Mouse (Mus musculus): ENCODE data around the gene Phrf1.

Phrf1 gene

DNA sequence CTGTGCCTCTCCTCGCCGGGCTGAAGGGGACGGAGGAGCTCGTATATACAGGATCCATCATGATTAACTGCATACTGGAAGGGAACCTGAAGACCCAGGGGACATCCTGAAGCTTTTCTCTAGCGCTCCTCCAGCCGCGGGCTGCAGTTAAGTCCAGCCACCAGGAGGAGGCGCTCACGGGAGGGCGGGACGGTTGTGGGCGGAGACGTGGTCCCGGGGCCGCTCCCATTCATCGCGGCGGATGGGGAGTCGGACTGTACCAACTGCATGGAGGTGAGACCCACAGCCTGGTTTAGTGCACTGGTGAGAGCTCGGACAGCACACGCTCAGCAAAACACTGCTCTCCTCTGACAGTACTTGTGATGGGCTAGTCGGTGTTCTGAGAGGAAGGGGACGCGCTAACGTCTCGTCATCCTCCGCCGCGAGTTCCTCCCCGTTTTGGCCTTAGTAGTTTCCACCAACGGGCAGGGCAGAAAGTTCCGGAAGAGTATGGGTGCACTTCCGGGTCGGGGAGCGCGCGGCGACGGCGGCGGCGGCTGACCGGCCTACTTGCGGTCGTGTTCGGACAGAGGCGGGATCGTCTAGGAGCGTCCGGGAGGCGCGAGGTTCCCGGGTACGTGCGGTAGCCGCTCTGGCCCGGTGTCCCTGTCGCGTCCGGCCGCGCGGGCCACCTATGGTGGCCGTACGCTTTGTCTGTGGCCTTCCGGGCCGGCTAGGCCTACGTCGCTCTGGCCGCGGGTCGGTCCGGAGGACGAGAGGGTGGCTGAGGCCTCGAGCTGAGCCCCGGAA lies at the start of gene Phrf1:
Gene Phrf1, plus strand, starts transcription at position 506 of the 789 bp plus-strand sequence.
- DNase-seq = peak; percentile 88

DNA sequence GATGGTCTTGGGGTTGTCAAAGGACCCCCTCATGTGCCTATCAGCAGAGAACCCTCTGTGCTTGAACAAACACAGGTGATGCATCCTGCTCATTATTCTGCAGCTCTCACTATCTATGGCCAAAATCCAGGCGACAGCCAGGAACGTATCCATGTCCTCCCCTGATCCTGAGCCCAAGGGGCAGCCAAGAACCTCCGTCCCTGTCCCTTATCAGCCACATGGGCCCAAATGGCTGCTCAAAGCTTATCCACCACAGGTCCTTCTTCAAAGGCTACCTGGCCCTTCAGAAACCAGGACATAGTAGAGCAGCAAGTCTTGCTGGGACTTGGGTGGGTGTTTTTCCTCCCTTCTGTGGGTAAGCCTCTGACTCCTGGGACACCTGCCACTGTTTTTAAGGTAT lies 40.4 kb upstream of the Phrf1 start:
- DNase-seq = no peak

DNA sequence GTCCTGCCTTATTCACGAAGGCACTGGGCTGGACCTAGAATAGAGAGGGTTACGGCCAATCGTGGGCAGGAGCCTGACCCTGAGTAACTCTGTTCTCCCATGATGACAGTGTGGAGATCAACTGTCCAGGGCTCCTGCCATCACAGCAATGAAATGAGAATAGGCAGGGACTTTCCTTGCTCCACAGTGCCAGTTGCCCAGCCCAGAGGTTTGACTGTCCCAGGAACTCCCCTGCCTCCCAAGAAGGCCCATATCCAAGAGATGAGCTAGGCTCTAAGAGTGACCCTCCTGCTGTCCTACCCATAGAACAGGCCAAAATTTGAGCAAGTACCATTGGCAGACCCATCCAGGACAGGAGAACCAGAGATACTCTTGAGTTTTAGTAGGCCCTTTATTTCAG lies 39.9 kb upstream of the Phrf1 start:
- DNase-seq = no peak

DNA sequence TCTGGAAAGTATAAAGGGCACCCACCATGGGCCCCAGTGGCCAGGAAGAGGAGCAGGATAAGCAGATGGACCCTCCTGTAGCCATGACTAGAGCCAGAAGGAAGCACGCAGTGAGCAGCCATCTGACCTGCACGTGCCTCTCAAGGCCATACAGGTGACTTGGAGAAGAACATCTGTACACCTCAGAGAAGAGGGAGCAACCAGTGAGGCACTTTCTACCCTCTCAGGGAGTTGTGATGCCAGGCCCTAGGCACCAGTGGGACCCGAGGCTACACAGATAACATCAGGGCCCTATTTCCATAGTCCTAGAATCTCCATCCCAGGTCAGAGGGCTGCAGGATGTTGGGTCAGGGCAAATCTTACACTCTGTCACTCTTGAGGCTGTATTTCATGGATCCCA lies 38.4 kb upstream of the Phrf1 start:
- no peak for DNase-seq

DNA sequence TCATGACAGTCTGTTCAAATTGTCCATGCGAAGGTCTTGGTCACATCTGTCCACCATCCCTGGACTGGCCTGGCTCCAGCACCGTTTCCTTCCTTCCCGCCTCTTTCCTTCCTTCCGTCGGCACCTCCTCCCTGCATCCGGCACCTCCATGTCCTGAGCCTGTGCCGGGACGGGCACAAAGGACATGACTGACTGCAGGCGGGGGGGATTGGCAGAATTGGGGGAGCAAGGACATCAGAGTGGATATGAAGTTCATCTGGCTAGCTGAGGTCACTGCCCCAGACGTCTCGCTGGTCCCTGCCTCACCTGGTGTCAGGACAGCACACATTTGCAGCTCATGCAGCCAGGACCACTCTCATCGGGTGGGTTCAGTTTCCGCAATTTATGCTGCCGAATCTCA lies 37.5 kb upstream of the Phrf1 start:
- DNase-seq = peak; percentile 36

DNA sequence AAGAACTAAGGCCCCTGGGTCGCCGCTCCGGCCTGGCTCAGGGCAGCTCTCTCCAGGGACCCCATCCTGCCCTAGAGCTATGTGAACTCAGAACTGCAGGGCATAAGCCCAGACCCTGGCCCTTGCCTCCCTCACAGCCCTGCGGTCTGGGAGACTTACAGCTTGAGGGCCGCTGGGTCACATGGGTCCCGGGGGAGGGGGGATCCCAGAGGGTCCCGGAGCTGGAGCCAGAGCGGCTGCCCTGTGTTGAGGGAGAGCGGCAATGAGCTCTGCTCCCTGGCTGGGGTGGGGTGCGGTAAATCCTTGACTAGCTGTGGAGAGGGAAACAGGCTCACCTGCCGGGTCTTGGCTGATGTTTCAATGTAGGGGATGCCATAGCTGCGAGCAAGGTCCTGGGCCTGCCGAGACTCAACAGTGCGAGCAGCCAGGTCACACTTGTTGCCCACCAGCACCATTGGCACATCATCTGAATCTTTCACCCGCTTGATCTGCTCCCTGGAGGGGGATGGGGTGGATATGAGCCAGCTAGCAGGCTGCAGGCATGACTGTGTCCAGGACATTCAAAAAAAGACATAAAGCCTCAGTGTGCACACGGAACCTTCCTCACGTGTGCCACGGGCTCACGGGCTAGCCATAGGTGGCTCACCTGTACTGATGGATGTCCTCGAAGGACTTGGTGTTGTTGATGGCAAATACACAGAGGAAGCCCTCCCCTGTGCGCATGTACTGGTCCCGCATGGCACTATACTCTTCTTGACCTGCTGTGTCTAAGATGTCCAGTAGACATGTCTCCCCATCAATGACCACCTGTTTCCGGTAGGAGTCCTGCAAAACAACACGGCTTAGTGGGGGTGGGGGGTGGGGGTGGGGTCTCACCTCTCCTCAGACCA lies 36.5 kb upstream of the Phrf1 start:
- DNase-seq = no peak

DNA sequence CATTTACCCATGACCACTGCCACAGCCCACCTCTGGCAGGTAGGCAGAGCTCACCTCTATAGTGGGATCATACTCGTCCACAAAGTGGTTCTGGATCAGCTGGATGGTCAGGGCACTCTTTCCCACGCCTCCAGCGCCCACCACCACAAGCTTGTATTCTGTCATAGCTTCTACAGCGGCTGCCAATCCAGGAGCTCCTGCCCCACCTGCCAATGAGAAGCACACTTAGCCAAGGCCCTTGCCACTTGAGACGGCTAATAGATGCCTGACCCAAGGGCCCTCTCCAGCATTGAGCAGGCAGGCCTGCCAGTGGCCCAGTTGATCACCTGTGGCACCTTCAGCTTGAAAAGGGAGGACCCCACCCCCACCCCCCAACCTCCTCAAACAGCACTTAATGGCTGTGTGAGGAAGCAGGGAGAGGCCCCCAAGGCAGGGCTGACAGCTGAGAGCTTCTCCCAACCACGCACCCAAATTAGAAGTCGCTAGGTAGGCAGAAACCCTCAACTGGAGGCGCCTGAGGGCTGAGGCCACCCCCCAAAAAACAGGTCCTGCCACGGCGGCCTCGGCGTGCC lies 35.7 kb upstream of the Phrf1 start:
- peak; percentile 82 for DNase-seq

DNA sequence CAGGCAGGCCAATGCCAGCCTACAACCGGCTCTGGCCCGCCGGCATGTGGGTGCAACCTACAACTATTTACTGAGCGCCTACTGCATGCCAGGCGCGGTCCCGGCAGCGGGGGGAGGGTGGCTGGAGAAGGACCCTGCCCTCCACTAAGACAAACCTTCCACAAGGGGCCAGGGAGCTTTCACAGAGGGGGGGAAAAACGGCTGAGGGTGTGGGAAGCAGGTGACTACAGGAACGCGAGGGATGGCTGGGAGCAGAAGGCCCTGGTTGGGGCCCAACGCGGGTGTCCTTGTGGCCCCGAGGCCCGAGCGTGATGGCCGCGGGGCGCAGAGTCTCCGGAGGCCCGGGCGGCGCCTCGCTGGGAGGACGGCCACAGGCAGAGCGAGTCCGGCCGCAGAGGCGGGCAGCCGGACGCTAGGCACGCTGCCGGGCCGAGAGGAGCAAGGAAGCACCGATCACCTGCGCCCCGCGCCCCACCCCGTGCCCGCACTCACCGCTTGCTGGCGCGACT lies 35.2 kb upstream of the Phrf1 start:
- peak; percentile 42 for DNase-seq

DNA sequence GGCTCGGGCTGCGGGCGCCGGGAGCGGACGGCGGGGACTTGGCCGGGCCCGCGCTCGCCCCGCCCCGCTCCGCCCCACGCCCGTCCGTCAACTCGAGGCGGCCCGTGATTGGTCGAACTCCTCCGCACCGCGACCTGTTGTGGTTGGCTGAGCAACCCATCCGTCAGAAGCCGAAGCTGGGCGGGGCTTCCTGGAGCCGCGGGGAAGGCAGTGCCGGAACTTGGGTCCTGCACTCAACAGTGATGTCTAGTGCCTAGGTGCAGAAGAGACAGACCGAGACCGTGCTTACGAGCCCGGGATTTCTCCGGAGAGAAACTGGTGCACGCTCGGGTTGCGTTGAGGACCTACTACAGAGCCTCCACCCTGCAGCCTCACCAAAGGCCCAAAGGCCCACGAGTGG lies 34.6 kb upstream of the Phrf1 start, which contains the start of the genes Hras and Lrrc56:
Gene Hras, minus strand, starts transcription at position 58 of the 400 bp plus-strand sequence.
Gene Lrrc56, plus strand, starts transcription at position 210 of the 400 bp plus-strand sequence.
- DNase-seq = peak; percentile 98

DNA sequence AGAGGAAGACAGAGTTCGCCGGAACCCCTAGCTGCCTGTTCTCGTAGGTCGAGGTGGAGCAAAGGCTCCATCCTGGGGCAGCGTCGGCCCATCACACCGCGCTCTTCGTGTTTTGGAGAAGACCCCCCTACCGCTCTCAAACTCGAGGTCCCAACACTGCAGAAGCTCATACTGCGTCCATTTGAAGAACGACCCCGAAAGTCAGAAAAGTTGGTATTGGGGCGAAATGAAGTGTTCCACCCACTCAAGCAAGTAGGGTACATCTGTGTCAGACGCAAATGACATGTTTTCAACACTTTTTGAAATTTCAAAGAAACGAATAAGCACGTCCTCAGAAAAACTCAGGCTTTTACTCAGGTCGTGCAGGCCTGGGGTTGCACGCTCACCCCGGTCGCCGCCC lies 34.2 kb upstream of the Phrf1 start:
- DNase-seq = no peak

DNA sequence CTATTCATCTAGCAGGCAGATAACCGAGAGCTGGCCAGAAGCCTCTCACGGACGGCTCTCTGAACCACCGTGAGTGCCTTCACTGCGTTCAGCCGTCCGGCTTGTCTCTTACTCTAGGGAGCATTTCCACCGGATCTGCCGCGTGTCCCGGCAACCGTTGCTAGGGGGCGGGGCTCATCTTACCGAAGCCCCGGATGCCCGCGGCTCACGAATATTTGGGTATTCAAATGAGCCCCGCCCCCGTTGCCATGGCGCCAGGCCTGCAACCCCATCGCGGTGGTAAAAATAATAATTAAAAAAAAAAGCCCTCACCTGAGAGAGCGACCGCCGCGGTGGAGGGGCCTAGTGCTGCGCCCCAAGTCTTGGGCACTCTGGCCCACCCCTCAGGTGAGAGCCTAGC lies 33.8 kb upstream of the Phrf1 start:
- peak; percentile 95 for DNase-seq

DNA sequence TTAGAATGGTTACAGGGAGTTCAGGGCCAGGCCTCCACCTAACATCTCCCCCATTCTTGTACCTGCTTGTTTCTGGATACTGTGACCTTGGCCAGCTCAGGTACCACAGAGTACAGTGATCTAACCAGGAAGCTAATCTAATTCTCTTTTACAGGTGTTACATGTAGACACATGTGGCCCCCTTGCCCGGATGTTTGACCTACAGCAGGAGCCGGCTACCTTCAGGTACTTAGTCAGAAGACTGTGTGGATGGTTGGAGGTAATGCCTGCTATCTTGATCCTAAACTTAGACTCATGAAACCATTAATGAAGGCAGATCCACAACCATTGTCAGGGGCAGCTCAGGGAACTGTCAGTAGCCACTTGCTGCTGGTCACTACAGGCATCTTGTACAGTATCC lies 32.8 kb upstream of the Phrf1 start:
- no peak for DNase-seq

DNA sequence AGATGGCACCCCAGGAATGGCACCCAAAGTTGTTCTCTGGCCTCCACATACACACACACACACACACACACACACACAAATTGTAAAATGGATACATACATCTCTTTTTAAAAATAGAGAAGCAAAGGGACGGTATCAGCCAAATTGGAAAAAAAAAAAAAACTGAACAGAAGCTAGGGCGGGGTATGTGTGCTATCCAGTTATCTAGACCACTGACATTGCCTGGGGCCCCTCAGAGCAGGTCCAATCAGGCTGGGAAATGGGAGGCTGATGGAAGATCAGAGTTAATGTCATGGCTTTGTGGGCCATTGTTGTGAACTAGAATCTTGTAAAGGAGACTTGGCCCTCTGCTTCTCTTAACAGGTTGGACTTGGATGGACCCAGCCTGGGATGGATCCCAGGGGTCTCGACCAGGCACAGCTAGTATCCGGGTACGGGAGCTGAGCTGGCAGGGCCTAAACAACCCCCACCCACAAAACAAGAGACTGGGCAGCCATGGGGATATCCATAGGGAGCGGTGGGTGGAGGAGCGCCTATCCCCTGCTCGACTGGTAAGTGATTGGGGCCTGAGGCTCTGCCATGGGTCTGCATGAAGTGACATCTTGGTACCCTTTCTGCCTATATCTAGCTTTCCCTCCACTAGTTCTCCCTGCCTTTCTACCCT lies 31.8 kb upstream of the Phrf1 start:
- DNase-seq = no peak

DNA sequence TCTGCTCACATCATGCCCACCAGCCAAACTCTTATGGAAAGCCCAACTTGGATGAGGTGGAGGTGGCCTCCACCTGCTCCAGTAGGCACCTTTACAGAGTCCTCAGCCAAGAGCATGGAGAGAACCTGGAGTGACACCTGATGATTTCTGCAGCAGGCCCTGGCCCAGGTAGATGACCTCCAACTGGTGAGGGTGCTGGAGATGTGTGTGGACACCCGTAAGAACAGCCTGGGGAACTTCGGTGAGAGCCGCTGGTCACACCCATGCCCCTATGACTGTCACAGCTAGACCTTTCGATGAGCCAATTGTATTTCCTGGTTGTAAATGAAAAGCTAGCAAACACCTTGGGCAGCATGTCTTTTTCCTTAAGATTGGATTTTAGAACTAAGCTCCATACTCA lies 30.5 kb upstream of the Phrf1 start:
- no peak for DNase-seq

DNA sequence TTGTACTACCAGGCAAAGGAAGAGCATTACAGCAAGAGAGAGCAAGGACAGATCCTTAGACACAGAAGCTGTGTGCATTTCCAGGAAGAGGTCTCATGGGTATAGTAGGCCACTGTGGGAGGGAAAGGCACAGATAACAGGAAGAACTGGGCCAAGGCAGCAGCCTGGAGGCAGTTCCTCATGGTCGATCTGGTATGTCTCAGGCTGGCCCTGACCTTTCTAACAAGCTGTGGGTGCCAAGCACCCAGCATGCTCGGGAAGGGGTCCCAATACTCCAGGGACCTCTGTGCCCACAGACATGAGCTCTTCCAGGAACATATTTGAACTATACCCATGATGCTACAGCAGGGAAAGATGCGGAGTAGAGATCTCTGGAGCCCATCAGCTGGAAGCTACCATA lies 24.0 kb upstream of the Phrf1 start:
- DNase-seq = no peak

DNA sequence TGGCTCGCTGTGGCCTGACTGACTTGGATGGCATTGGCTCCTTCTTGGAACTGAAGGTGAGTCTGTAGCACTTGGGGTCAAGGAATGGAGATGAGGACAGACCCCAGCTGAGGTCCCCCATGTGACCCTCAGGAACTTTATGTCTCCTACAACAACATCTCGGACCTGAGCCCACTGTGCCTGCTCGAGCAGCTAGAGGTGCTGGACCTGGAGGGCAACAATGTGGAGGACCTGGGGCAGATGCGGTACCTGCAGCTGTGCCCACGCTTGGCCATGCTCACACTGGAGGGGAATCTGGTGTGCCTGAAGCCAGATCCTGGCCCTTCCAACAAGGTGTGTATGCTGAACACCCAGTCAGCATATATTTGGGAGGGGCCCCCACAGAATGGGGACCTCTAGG lies 23.1 kb upstream of the Phrf1 start:
- DNase-seq = no peak

DNA sequence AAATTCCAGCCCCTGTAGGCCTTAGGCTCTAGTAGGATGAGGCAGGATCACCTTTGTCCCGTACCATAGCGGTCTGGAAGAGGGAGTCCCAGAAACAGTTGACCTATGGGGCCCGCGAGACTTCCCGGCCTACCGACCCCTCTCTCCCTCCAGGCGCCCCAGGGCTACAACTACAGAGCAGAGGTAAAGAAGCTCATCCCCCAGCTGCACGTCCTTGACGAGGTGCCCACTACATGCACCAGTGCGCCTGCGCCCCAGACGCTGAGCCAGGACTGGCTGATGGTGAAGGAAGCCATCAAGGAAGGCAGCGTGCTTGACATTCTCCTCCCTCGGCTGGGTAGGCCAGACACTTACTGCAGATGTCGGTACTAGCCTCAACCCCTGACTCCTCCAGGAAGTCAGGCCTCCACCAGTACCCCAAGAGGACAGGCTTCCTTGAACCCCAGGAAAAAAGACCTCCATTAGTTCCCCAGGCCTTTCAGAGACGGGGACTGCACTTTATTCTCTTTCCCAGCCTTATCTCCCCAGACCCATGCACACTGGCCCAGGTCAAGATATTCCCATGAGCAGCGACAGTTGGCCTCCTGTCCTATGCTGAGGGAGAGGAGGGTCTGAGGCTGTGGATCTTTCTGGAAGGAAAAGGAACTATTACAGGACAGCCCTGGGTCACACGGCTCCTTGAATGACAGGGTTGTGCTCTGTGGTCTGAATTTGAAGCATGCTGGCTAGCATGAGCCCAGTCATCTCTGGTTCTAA lies 22.2 kb upstream of the Phrf1 start:
- DNase-seq = no peak

DNA sequence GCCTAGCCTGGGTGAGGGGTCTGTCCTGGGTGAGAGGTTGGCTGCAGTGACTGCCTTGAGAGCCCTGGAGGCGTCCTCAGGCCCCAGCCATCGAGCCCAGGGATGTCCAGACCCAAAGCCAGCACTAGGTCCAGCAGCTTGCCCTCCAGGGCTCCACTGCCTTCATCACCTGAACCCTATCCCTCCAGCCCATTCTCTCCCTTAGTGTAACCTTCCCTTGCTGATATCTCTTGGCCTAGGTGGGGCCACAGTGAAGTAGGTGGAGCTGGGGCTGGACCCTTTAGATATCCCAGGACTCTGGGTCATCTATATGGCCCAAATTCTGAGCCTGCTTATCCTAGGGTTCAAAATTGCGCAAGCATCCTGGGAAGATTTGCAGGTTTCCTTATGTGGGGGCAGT lies 19.1 kb upstream of the Phrf1 start:
- no peak for DNase-seq

DNA sequence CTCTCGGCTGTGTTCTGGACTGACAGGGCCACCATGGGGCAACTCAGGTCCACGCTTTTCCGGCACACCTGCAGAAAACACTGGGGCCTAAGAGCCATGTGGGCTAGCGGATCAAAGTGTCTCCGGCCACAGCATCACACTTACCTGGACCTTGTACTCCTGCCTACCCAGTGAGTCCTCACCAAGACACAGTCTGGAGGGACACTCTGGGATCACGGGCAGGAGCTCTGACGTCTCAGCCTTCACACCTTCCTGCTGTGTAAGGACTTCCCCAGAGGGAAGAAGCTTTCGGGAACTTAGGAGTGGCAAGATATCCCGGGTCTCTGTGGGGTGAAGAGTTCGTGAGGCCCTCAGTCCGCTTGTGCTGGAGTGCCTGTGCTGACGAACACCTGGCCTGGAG lies 18.4 kb upstream of the Phrf1 start:
- DNase-seq = no peak

DNA sequence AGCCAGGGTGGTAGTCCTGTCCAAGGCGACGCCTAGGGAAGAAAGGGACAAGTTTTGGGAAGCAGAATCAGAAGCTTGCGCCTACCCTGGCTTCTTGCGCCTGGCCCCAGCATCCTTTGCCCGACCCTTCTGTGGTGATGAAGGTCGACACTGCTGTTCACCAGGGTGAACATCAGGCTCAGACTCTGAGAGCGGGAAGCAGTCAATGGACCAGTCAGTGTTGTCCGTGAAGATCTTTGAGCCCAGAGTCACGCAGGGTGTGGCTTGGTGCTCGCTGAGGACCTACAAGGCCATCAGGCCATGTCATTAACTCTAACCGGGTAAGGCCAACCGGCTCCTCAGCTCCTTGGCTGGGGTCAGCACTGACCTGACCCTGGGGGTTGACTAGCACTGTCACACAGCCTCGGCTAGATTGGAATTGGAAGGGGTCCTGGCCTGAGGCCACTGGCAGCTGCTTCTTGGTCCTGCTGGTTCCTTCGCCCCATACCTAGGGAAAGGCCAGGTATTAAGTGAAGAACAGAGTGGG lies 17.9 kb upstream of the Phrf1 start:
- no peak for DNase-seq

DNA sequence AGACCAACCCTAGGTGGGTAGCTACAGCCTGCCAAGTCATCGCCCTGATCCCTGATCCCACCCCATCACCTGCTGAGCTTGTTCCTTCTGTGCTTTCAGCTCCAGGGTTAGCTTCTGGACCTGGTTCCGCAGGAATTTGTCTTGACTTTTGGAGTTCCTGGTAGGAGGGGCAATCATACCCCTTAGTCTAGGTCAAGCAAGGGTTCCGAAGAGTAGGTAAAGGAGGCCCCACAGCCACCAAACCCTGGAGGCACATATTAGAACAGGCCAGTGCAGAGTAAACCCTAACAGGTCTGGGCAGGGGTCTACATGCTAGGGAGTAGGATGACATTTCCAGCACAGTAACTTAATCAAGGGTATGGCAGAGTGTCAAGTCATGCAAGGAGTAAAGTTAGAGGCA lies 15.5 kb upstream of the Phrf1 start:
- DNase-seq = no peak
